Mouse (Mus musculus): ENCODE data around the gene Usp24. TPM values are rescaled to one million over a fixed set of nuclear protein-coding genes. Genes with fewer than 3 reads are reported as not detected.

Gene Usp24
- polyA plus RNA-seq, 1 experiment from 2014 or later = 9.8 TPM

GRCm38 (mm10) chr4:106443182-106443581 lies 127.2 kb downstream of the Usp24 start:
- H3K36me3 ChIP-seq (ENCODE audit: control insufficient read depth, insufficient read depth, low read length) = peaks cover 5% of the 10 kb centered on the region; the same call in 1 of the 2 replicates
- no peak overlapping the region for H3K9ac ChIP-seq (ENCODE audit: low read length)
- H3K9me3 ChIP-seq (ENCODE audit: control insufficient read depth, low read length) = no peaks in the 10 kb centered on the region
- no peaks in the 10 kb centered on the region for H3K27me3 ChIP-seq (ENCODE audit: control insufficient read depth, insufficient read depth, low read length)
- H3K4me2 ChIP-seq (ENCODE audit: low read depth, severe bottlenecking) = no peak overlapping the region
- no peak overlapping the region for H3K27ac ChIP-seq (replicated peaks; ENCODE audit: low read depth, low read length)
- ATAC-seq (ENCODE audit: insufficient number of reproducible peaks, low FRiP score, low TSS enrichment, low read depth) (no peak), DNase-seq (ENCODE audit: low spot score) (no peak)
- no peak overlapping the region for H3K4me3 ChIP-seq (ENCODE audit: low read depth, low read length)
- H3K4me1 ChIP-seq (ENCODE audit: control insufficient read depth, insufficient read depth, low read length) = no peaks in the 10 kb centered on the region
- 91% methylated on average over 6 of the region's 6 CpGs for WGBS

- H3K27me3 ChIP-seq (ENCODE audit: control insufficient read depth, insufficient read depth, low read length) = no peaks in the 10 kb centered on the region
- H3K36me3 ChIP-seq (ENCODE audit: control insufficient read depth, insufficient read depth, low read length) = no peaks in the 10 kb centered on the region
- no peak for DNase-seq (ENCODE audit: low spot score)
- no peak overlapping the region for H3K4me3 ChIP-seq (ENCODE audit: low read depth, low read length)
- H3K9ac ChIP-seq (ENCODE audit: low read length) = no peak overlapping the region
- H3K4me2 ChIP-seq (ENCODE audit: low read depth, severe bottlenecking) = no peak overlapping the region
- H3K9me3 ChIP-seq (ENCODE audit: control insufficient read depth, low read length) = no peaks in the 10 kb centered on the region
- no peaks in the 10 kb centered on the region for H3K4me1 ChIP-seq (ENCODE audit: control insufficient read depth, insufficient read depth, low read length)
- H3K27ac ChIP-seq (replicated peaks; ENCODE audit: low read depth, low read length) = no peak overlapping the region
- WGBS = 91% methylated on average over 8 of the region's 8 CpGs
- no peak for ATAC-seq (ENCODE audit: insufficient number of reproducible peaks, low FRiP score, low TSS enrichment, low read depth)
Measured at GRCm38 (mm10) chr4:106449306-106449705, 133.3 kb downstream of the Usp24 start.

GRCm38 (mm10) chr4:106452401-106452800 lies 136.4 kb downstream of the Usp24 start:
- 81% methylated on average over 7 of the region's 7 CpGs for WGBS
- Histone ChIP-seq H3K27ac (replicated peaks; ENCODE audit: low read depth, low read length) (no peak overlapping the region), H3K4me1 (ENCODE audit: control insufficient read depth, insufficient read depth, low read length) (no peaks in the 10 kb centered on the region), H3K4me2 (ENCODE audit: low read depth, severe bottlenecking) (no peak overlapping the region), H3K9me3 (ENCODE audit: control insufficient read depth, low read length) (no peaks in the 10 kb centered on the region), H3K9ac (ENCODE audit: low read length) (no peak overlapping the region), H3K4me3 (ENCODE audit: low read depth, low read length) (no peak overlapping the region), H3K27me3 (ENCODE audit: control insufficient read depth, insufficient read depth, low read length) (no peaks in the 10 kb centered on the region), H3K36me3 (ENCODE audit: control insufficient read depth, insufficient read depth, low read length) (no peaks in the 10 kb centered on the region)
- ATAC-seq (ENCODE audit: insufficient number of reproducible peaks, low FRiP score, low TSS enrichment, low read depth) (no peak), DNase-seq (ENCODE audit: low spot score) (no peak)

GRCm38 (mm10) chr4:106453108-106453507 lies 137.1 kb downstream of the Usp24 start:
- 88% methylated on average over 5 of the region's 5 CpGs for WGBS
- H3K4me2 ChIP-seq (ENCODE audit: low read depth, severe bottlenecking) = no peak overlapping the region
- no peak overlapping the region for H3K27ac ChIP-seq (replicated peaks; ENCODE audit: low read depth, low read length)
- H3K9me3 ChIP-seq (ENCODE audit: control insufficient read depth, low read length) = no peaks in the 10 kb centered on the region
- H3K4me1 ChIP-seq (ENCODE audit: control insufficient read depth, insufficient read depth, low read length) = no peaks in the 10 kb centered on the region
- no peak overlapping the region for H3K4me3 ChIP-seq (ENCODE audit: low read depth, low read length)
- no peak overlapping the region for H3K9ac ChIP-seq (ENCODE audit: low read length)
- DNase-seq (ENCODE audit: low spot score) (no peak), ATAC-seq (ENCODE audit: insufficient number of reproducible peaks, low FRiP score, low TSS enrichment, low read depth) (no peak)
- H3K27me3 ChIP-seq (ENCODE audit: control insufficient read depth, insufficient read depth, low read length) = no peaks in the 10 kb centered on the region
- H3K36me3 ChIP-seq (ENCODE audit: control insufficient read depth, insufficient read depth, low read length) = no peaks in the 10 kb centered on the region

- WGBS = 88% methylated on average over 4 of the region's 4 CpGs
- no peak overlapping the region for H3K4me2 ChIP-seq (ENCODE audit: low read depth, severe bottlenecking)
- DNase-seq (ENCODE audit: low spot score) = no peak
- H3K27ac ChIP-seq (replicated peaks; ENCODE audit: low read depth, low read length) = no peak overlapping the region
- H3K9me3 ChIP-seq (ENCODE audit: control insufficient read depth, low read length) = no peaks in the 10 kb centered on the region
- H3K36me3 ChIP-seq (ENCODE audit: control insufficient read depth, insufficient read depth, low read length) = no peaks in the 10 kb centered on the region
- no peak overlapping the region for H3K4me3 ChIP-seq (ENCODE audit: low read depth, low read length)
- no peak overlapping the region for H3K9ac ChIP-seq (ENCODE audit: low read length)
- ATAC-seq (ENCODE audit: insufficient number of reproducible peaks, low FRiP score, low TSS enrichment, low read depth) = no peak
- H3K27me3 ChIP-seq (ENCODE audit: control insufficient read depth, insufficient read depth, low read length) = no peaks in the 10 kb centered on the region
- no peaks in the 10 kb centered on the region for H3K4me1 ChIP-seq (ENCODE audit: control insufficient read depth, insufficient read depth, low read length)
Measured at GRCm38 (mm10) chr4:106453516-106453915, 137.5 kb downstream of the Usp24 start.

- ATAC-seq (ENCODE audit: insufficient number of reproducible peaks, low FRiP score, low TSS enrichment, low read depth) = no peak
- no peak overlapping the region for H3K27ac ChIP-seq (replicated peaks; ENCODE audit: low read depth, low read length)
- no peaks in the 10 kb centered on the region for H3K27me3 ChIP-seq (ENCODE audit: control insufficient read depth, insufficient read depth, low read length)
- no peak overlapping the region for H3K9ac ChIP-seq (ENCODE audit: low read length)
- no peaks in the 10 kb centered on the region for H3K9me3 ChIP-seq (ENCODE audit: control insufficient read depth, low read length)
- H3K4me2 ChIP-seq (ENCODE audit: low read depth, severe bottlenecking) = no peak overlapping the region
- no peak overlapping the region for H3K4me3 ChIP-seq (ENCODE audit: low read depth, low read length)
- 87% methylated on average over 7 of the region's 7 CpGs for WGBS
- H3K36me3 ChIP-seq (ENCODE audit: control insufficient read depth, insufficient read depth, low read length) = no peaks in the 10 kb centered on the region
- no peak for DNase-seq (ENCODE audit: low spot score)
- no peaks in the 10 kb centered on the region for H3K4me1 ChIP-seq (ENCODE audit: control insufficient read depth, insufficient read depth, low read length)
Measured at GRCm38 (mm10) chr4:106454541-106454940, 138.5 kb downstream of the Usp24 start.

GRCm38 (mm10) chr4:106462016-106462415 lies 146.0 kb downstream of the Usp24 start:
- no peaks in the 10 kb centered on the region for H3K36me3 ChIP-seq (ENCODE audit: control insufficient read depth, insufficient read depth, low read length)
- H3K9me3 ChIP-seq (ENCODE audit: control insufficient read depth, low read length) = no peaks in the 10 kb centered on the region
- H3K4me1 ChIP-seq (ENCODE audit: control insufficient read depth, insufficient read depth, low read length) = peaks cover 5% of the 10 kb centered on the region
- DNase-seq (ENCODE audit: low spot score) = no peak
- WGBS = 76% methylated on average over 9 of the region's 9 CpGs
- H3K27ac ChIP-seq (replicated peaks; ENCODE audit: low read depth, low read length) = no peak overlapping the region
- no peak for ATAC-seq (ENCODE audit: insufficient number of reproducible peaks, low FRiP score, low TSS enrichment, low read depth)
- no peak overlapping the region for H3K9ac ChIP-seq (ENCODE audit: low read length)
- no peak overlapping the region for H3K4me2 ChIP-seq (ENCODE audit: low read depth, severe bottlenecking)
- peaks cover 33% of the 10 kb centered on the region for H3K27me3 ChIP-seq (ENCODE audit: control insufficient read depth, insufficient read depth, low read length)
- H3K4me3 ChIP-seq (ENCODE audit: low read depth, low read length) = no peak overlapping the region

GRCm38 (mm10) chr4:106462524-106462923 lies 146.5 kb downstream of the Usp24 start:
- no peak overlapping the region for H3K4me3 ChIP-seq (ENCODE audit: low read depth, low read length)
- H3K9ac ChIP-seq (ENCODE audit: low read length) = no peak overlapping the region
- H3K4me1 ChIP-seq (ENCODE audit: control insufficient read depth, insufficient read depth, low read length) = peaks cover 5% of the 10 kb centered on the region
- H3K9me3 ChIP-seq (ENCODE audit: control insufficient read depth, low read length) = no peaks in the 10 kb centered on the region
- peaks cover 33% of the 10 kb centered on the region for H3K27me3 ChIP-seq (ENCODE audit: control insufficient read depth, insufficient read depth, low read length)
- 80% methylated on average over 5 of the region's 5 CpGs for WGBS
- H3K4me2 ChIP-seq (ENCODE audit: low read depth, severe bottlenecking) = no peak overlapping the region
- DNase-seq (ENCODE audit: low spot score) (no peak), ATAC-seq (ENCODE audit: insufficient number of reproducible peaks, low FRiP score, low TSS enrichment, low read depth) (no peak)
- no peak overlapping the region for H3K27ac ChIP-seq (replicated peaks; ENCODE audit: low read depth, low read length)
- H3K36me3 ChIP-seq (ENCODE audit: control insufficient read depth, insufficient read depth, low read length) = no peaks in the 10 kb centered on the region

- no peaks in the 10 kb centered on the region for H3K36me3 ChIP-seq (ENCODE audit: control insufficient read depth, insufficient read depth, low read length)
- WGBS = 30% methylated on average over 21 of the region's 21 CpGs
- peaks cover 5% of the 10 kb centered on the region for H3K4me1 ChIP-seq (ENCODE audit: control insufficient read depth, insufficient read depth, low read length)
- H3K9ac ChIP-seq (ENCODE audit: low read length) = peak overlapping the region; percentile 2; the same call in 1 of the 2 replicates
- DNase-seq (ENCODE audit: low spot score) (peak; percentile 31), ATAC-seq (ENCODE audit: insufficient number of reproducible peaks, low FRiP score, low TSS enrichment, low read depth) (no peak)
- H3K27ac ChIP-seq (replicated peaks; ENCODE audit: low read depth, low read length) = no peak overlapping the region
- no peaks in the 10 kb centered on the region for H3K9me3 ChIP-seq (ENCODE audit: control insufficient read depth, low read length)
- H3K4me3 ChIP-seq (ENCODE audit: low read depth, low read length) = peak overlapping the region; percentile 30
- peak overlapping the region; percentile 45 for H3K4me2 ChIP-seq (ENCODE audit: low read depth, severe bottlenecking)
- H3K27me3 ChIP-seq (ENCODE audit: control insufficient read depth, insufficient read depth, low read length) = peaks cover 33% of the 10 kb centered on the region
Measured at GRCm38 (mm10) chr4:106463174-106463801, 147.3 kb downstream of the Usp24 start.
